Mouse (Mus musculus) megakaryocyte, embryonic 14.5 days (primary cell): ENCODE measurements at regions not wholly inside any gene's neighbourhood (a gene's known extent, or its start where the extent isn't known, plus 50 kb on each side); places are given as distances from the start of the nearest gene placed in this dataset.

ENCODE experiments used
- H3K27me3 ChIP-seq: replicated peaks from 2 replicates; pipeline ENCODE3; 2012; ENCODE audit warnings: inconsistent platforms
- H3K36me3 ChIP-seq: replicated peaks from 2 replicates; pipeline ENCODE3; 2012; ENCODE audit warnings: low read length, inconsistent platforms, mixed read lengths
- H3K4me1 ChIP-seq: 2 replicates; pipeline ENCODE4 v1.6.1; 2012; ENCODE audit warnings: inconsistent platforms
- H3K4me3 ChIP-seq: replicated peaks from 2 replicates; pipeline ENCODE3; 2012; ENCODE audit warnings: moderate library complexity, mild to moderate bottlenecking, inconsistent platforms
- H3K9me3 ChIP-seq: 2 replicates; pipeline ENCODE4 v1.6.1; 2012; ENCODE audit warnings: inconsistent platforms
- FLI1 ChIP-seq: IDR thresholded peaks from 2 replicates; pipeline ENCODE4 v1.6.1; 2012; ENCODE audit warnings: low read length, inconsistent platforms, mixed read lengths
- GATA1 ChIP-seq: IDR thresholded peaks from 3 replicates; pipeline ENCODE4 v1.6.1; 2012; ENCODE audit warnings: mixed read lengths, low read length, inconsistent platforms, borderline replicate concordance

DNA sequence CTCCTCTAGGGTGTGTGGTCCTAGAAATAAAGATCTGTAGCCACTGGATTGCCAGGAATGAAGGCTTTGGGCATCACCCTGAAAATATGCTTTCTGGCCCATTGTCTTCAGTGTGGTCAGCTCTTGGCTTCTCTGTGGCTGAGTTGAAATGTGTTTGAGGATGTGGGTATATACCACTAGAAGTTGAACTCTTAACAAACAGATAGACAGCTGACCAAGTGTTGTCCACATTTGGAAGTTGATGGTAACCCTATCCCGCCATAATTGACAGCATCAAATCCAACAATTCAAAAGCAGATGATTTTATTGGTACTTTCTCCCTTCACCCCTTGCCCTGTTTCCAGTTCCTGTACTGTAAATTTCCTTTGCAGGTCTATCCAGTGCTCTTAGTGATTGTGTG is 448.7 kb downstream of the Fgf9 start:
- Histone ChIP-seq H3K4me1 (no peaks in the 10 kb centered on the region), H3K4me3 (no peak overlapping the region), H3K9me3 (peaks cover 28% of the 10 kb centered on the region; the same call in 1 of the 2 replicates), H3K36me3 (no peaks in the 10 kb centered on the region), H3K27me3 (no peaks in the 10 kb centered on the region)
- TF ChIP-seq FLI1: no peak
- no peak for TF ChIP-seq GATA1

DNA sequence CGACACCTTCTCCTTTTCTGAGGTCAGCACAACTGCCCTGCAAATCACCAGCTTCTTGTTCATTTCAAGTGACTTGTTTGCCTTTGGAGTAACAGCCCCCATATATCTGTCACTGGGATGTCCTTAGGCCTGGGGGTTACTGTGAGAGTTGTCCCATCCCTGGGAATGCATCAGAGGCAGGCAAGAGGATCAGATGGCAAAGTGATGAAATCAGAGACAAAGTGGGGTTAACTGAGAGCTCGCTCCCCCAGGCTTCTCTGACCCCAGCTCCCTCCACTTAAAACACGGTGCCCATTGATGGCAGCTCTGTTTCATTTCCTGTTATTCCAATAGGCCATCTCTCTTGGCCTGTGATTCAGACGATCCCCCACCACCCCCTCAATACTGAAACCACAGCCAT is 446.2 kb downstream of the Fgf9 start:
- Histone ChIP-seq H3K36me3 (no peaks in the 10 kb centered on the region), H3K4me3 (no peak overlapping the region), H3K27me3 (no peaks in the 10 kb centered on the region), H3K4me1 (no peaks in the 10 kb centered on the region), H3K9me3 (peaks cover 29% of the 10 kb centered on the region; the same call in 1 of the 2 replicates)
- TF ChIP-seq GATA1: no peak
- no peak for TF ChIP-seq FLI1

DNA sequence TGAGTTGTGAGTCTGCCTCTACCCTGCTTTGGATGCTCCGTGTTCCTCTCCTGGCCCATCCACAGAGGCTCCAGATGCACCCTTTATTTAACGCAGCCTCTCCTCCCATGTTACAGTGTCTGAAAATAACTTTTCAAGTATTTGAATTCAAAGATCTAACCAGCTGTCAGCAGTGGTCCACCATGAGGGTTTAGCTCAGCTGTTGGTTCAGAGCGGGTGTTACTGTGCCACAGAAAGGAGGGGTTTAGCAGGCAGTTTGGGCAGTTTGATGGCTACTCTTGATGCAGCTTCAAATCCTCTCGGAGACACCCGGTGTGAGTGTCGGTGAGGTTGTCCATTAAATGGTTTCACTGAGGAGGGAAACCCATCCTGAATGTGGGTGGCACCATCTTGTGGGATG is 441.8 kb downstream of the Fgf9 start:
- H3K9me3 ChIP-seq: peaks cover 32% of the 10 kb centered on the region; the same call in 1 of the 2 replicates

GRCm38 (mm10) chr14:58511571-58511985 is 441.2 kb downstream of the Fgf9 start:
- no peaks in the 10 kb centered on the region for H3K4me1 ChIP-seq
- H3K27me3 ChIP-seq: no peaks in the 10 kb centered on the region
- no peaks in the 10 kb centered on the region for H3K36me3 ChIP-seq
- H3K9me3 ChIP-seq: peaks cover 29% of the 10 kb centered on the region; the same call in 1 of the 2 replicates
- TF ChIP-seq GATA1 (no peak), FLI1 (no peak)
- no peak overlapping the region for H3K4me3 ChIP-seq

More for the DNA sequence above, 441.8 kb downstream of the Fgf9 start:
- H3K36me3 ChIP-seq: no peaks in the 10 kb centered on the region
- H3K27me3 ChIP-seq: no peaks in the 10 kb centered on the region
- peak overlapping the region; percentile 25 for H3K4me3 ChIP-seq
- H3K4me1 ChIP-seq: no peaks in the 10 kb centered on the region
- TF ChIP-seq GATA1 (no peak), FLI1 (no peak)

DNA sequence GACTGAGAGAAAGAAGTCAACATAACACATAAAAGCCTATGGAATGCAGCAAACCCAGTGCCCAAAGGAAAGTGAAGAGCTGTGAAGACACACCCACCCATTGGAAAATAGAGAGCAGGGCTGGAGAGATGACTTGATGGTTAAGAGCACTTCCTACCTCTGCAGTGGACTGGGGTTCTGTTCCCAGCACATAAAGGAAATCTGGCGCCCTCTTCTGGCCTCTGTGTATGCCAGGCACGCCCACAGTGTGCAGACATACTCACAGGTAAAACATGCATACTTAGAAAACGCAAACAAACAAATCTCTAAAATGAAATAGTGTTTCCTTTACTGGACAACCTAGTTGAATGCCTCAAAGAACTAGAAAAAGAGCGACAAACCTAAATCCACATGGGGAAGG is 440.4 kb downstream of the Fgf9 start:
- H3K36me3 ChIP-seq: no peaks in the 10 kb centered on the region
- H3K27me3 ChIP-seq: no peaks in the 10 kb centered on the region
- TF ChIP-seq FLI1: no peak
- no peak for TF ChIP-seq GATA1
- no peak overlapping the region for H3K4me3 ChIP-seq
- H3K4me1 ChIP-seq: no peaks in the 10 kb centered on the region
- peaks cover 29% of the 10 kb centered on the region; the same call in 1 of the 2 replicates for H3K9me3 ChIP-seq

GRCm38 (mm10) chr14:58509106-58509505 is 438.8 kb downstream of the Fgf9 start:
- Histone ChIP-seq H3K4me3 (no peak overlapping the region), H3K27me3 (no peaks in the 10 kb centered on the region), H3K4me1 (no peaks in the 10 kb centered on the region), H3K36me3 (no peaks in the 10 kb centered on the region), H3K9me3 (peaks cover 31% of the 10 kb centered on the region; the same call in 1 of the 2 replicates)
- TF ChIP-seq GATA1: no peak
- no peak for TF ChIP-seq FLI1

DNA sequence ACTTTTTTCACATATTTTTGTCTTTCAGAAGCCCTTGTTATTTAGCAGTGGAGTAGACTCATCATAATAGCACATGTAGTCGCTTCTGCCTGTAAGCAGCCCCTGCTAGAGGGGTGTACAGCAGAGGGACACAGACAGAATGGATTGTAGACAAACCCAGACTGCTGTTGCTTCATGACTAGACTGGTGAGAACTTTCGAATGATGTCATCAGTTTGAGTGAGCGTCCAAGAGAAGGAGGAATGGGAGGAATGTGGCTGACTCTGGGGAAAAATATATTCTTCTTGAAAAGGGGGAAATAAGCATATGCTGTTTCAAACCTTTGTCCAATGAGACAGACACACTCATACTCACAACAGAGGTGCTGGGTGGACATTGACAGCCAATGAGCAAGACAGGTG is 436.1 kb downstream of the Fgf9 start:
- H3K4me3 ChIP-seq: no peak overlapping the region
- TF ChIP-seq GATA1 (no peak), FLI1 (no peak)
- no peaks in the 10 kb centered on the region for H3K27me3 ChIP-seq
- H3K9me3 ChIP-seq: peaks cover 33% of the 10 kb centered on the region; the same call in 1 of the 2 replicates
- no peaks in the 10 kb centered on the region for H3K4me1 ChIP-seq
- H3K36me3 ChIP-seq: no peaks in the 10 kb centered on the region

DNA sequence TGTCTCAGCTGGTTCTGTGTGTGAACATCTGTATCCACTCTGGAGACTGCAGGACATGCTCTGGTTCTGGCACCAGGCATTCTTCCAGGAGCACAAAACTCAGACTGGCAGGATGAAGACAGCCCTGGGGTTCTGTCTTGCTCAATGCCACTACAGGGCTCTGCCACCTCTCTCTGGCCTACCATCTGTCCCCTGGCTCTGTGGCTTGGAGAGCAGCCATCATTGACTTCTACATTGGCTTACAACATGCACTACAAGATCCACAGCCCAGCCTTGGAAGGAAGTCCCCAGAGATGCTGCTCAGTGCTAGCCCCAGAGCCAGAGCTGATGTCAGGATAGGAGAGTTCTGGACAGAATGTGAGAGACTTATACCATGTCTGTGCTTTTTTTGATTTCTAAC is 435.5 kb downstream of the Fgf9 start:
- no peaks in the 10 kb centered on the region for H3K36me3 ChIP-seq
- peaks cover 31% of the 10 kb centered on the region for H3K9me3 ChIP-seq
- TF ChIP-seq GATA1 (no peak), FLI1 (no peak)
- no peaks in the 10 kb centered on the region for H3K27me3 ChIP-seq
- H3K4me3 ChIP-seq: no peak overlapping the region
- H3K4me1 ChIP-seq: no peaks in the 10 kb centered on the region

GRCm38 (mm10) chr14:58502890-58503289 is 432.5 kb downstream of the Fgf9 start:
- Histone ChIP-seq H3K4me3 (no peak overlapping the region), H3K27me3 (no peaks in the 10 kb centered on the region), H3K9me3 (peaks cover 39% of the 10 kb centered on the region), H3K36me3 (no peaks in the 10 kb centered on the region), H3K4me1 (no peaks in the 10 kb centered on the region)
- TF ChIP-seq GATA1: no peak

DNA sequence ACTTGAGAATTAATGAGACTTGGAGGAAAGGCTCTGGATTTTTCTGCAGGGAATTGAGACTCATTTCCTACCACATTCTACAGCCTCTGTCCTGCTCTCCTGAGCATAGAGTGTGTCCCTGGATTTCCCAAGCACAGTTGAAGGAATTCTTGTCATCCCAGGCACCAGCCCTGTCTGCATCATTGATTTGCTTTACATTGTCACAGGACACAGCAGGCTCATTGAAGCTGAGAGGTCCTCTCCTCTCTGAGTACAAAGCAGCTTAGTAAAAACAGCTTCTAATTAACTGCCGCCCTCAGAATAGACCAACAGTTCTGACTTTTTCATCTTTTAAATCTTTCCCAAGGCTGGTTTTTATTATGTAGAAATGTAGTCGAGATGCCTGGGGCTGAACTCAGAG is 429.7 kb downstream of the Fgf9 start:
- peaks cover 41% of the 10 kb centered on the region for H3K9me3 ChIP-seq
- no peak for TF ChIP-seq FLI1
- TF ChIP-seq GATA1: no peak
- no peaks in the 10 kb centered on the region for H3K27me3 ChIP-seq
- H3K4me3 ChIP-seq: no peak overlapping the region
- H3K36me3 ChIP-seq: no peaks in the 10 kb centered on the region
- H3K4me1 ChIP-seq: no peaks in the 10 kb centered on the region

DNA sequence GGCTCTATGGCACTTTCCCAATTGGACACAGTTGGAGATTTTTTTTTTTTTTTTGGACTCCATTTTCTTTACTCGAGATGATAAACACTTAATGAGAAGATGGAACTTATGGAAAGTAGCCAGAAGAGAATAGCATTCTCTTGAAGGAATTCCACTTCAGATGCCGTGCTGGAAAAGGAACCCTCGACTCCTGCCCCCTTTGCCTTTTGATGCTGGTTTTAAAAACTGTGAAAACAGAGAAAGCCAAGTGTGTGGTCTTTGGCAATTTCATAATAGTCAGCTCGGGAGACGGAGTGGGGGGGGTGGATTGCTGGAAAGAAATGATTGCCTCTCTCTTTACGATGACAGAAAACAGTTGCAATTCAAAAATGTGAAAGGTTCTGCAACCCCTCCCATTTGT is 429.2 kb downstream of the Fgf9 start:
- TF ChIP-seq GATA1: no peak
- TF ChIP-seq FLI1: no peak
- Histone ChIP-seq H3K9me3 (peaks cover 43% of the 10 kb centered on the region), H3K4me1 (no peaks in the 10 kb centered on the region), H3K36me3 (no peaks in the 10 kb centered on the region), H3K27me3 (no peaks in the 10 kb centered on the region), H3K4me3 (no peak overlapping the region)
